Mouse (Mus musculus) lung, postnatal 0 days (tissue): Measurements from ENCODE around the gene Crebbp.

Experiments used
- CTCF ChIP-seq: IDR thresholded peaks from 2 replicates; pipeline ENCODE4 v1.5.1; 2016; ENCODE audit warnings: antibody characterized with exemption, mild to moderate bottlenecking
- EP300 ChIP-seq: IDR thresholded peaks from 2 replicates; pipeline ENCODE4 v1.6.1; 2016; ENCODE audit warnings: antibody characterized with exemption, mild to moderate bottlenecking, control low read depth

GRCm38 (mm10) chr16:4203592-4203991 is 10.2 kb downstream of the Crebbp start:
- no peak for TF ChIP-seq CTCF
- TF ChIP-seq EP300: no peak
